Mouse (Mus musculus) gastrocnemius, postnatal 10 days (tissue): ENCODE measurements around the gene Kank1. TPM values are rescaled to one million over a fixed set of nuclear protein-coding genes. Genes with fewer than 3 reads are reported as not detected.
A peak's percentile ranks its signal among the peaks of the same experiment; 100 is the strongest.

Experiments used
- DNase-seq: peaks from one replicate; pipeline ENCODE4 v3.0.0; 2021; ENCODE audit warnings: mixed read lengths
- total RNA-seq, 2 experiments: library from RNA; stranded (reverse); gene quantifications; 2 replicates each; pipeline ENCODE4 v1.2.3; 2021

The Kank1 gene
- total RNA-seq, 2 experiments from 2014 or later: 18.0 to 25.9 TPM

DNA sequence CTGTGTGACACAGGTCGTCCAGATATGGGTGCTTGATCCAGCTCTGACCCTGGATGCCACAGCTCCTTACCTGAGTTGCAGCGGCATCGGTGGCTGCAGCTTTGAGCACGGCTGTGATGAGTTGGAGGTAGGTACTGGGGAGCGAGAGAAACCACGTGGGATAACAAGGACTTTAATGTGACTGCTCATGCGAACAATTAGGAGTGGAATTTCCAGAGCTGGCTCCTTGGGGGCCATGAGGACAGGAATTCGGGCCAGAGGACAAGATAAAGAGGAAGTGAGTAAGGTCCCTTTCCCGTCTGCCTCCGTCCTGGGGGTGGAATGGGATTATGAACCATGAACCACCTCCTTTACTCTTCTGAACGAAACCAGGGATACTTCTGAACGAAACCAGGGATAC, 129.8 kb downstream of the Kank1 start:
- DNase-seq: no peak

DNA sequence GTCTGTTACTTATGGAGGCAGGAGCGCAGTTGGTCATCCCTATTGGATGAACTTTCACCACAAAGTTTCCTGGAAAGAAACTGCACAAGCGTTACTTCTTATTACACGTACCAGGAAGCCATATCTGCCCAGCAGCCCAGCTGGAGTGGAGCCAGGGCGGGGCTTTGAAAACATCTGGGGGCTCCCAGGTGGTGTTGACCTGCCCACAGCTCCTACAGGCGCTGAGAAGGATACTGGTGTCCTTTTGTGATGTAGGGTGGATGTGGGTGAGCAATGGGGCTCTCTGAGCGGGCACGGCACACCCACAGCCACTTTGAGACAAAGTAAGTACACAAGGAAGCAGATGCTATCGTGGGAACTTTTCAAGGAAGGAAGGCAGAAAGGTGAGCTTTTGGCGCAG, 133.7 kb downstream of the Kank1 start:
- no peak for DNase-seq

DNA sequence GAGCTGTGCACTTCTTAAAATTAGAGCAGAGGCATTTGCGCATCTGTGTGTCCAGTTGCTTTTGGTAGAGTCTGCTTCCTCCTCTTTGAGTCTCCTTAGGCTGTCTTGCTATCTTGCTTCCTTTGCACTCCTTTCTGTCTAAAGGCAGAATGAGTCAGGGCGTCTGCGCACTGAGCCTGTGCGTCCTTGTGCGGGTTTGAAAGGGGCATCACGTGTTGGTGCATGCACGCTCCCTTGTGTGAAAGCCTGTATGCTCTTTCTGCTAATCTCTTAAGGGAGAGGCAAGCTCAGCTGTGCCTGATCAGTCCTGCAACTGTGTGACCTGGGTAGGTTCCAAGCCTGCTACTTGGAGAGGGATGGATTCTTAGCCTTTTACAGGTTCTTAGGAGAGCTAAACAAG, 136.0 kb downstream of the Kank1 start:
- no peak for DNase-seq

DNA sequence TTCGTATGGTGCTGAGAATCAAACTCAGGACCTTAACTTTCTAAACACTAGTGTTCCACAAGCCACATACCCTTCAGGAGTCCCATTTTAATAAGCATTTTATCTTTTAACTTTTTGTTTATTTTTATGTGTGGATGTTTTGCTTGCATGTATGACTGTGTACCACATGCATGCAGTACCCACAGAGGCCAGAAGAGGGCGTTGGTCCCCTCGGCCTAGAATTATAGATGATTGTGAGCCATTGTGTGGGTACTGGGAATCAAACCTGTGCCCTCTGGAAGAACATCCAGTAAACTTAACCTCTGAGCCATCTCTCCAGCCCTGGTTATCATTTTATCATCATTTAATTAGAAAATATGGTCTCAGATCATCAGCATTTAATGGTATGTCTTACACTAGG, 136.8 kb downstream of the Kank1 start:
- DNase-seq: no peak

DNA sequence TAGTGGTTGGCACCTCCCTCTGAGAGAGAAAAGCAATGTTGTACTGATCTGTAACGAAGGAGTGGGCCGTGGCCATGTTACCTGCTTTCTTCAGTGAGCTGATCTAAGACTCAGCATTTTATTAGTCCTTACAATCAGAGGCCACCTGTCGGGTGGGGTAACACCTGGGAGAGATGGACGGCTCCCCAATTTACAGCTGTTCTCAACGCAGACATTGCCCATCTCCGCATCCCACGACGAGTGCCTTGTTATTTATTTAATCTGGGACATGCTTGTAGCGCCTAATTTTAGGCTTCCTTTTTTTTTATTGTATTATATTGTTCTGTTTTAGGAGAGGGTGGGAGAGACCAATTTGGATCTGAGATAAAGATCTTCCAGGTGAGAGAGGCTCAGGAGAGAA, 137.4 kb downstream of the Kank1 start:
- no peak for DNase-seq

DNA sequence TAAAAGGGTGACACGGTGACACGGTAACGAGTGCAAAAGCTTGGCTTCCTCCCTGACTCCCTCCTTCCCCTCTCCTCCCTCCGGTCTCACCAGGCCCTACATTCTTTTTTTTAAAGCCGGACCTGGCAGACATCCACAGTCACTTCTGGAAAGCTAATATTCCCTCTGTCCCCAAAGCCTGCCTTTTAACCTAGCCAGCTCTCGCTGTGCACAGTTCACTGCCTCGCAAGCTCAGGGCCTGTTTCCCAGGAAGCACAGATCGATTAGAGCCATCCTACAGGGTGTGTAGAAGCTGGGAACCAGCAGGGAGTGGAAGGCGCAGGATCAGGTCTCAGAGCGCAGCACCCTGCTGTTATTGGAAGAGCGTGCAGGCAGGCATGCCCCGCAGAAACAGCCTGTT, 138.2 kb downstream of the Kank1 start:
- peak; percentile 65 for DNase-seq

DNA sequence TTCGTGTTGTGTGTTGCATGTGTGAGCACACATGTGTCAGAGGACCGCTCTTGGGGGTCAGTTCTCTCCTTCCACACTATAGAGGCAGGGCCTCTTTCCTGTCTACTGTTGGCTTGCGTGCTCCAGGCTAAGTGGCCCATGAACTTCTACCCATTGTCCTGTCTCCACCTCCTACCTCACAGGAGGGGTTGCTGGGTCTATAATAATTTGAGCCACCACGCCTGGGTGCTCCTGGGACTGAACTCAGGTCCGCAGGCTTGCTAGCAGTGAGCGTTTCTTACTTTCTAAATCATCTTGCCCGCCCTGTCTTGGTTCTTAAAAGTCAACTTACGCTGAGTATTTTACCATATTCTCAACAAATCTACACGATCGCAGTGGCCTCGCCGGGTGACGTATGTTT, 140.1 kb downstream of the Kank1 start:
- DNase-seq: no peak

DNA sequence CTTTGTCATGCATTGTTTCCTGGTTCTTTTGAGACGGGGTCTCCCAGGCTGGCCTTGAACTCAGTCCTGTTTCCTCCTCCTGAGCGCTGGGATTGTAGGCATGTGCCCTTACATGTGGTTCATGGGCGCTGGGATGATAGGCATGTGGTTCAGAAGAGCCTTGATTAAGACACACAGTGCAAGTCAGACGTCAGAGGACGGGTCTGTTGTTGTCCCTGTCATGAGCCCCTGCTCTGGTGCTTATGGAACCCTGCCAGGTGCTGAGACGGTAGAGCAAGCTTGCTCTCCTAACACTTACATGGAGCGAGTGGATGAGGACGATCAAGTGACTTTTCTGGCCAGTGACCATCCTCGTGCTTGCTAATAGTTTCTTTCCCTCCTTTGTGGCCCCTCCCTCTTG, 143.9 kb downstream of the Kank1 start:
- DNase-seq: no peak

DNA sequence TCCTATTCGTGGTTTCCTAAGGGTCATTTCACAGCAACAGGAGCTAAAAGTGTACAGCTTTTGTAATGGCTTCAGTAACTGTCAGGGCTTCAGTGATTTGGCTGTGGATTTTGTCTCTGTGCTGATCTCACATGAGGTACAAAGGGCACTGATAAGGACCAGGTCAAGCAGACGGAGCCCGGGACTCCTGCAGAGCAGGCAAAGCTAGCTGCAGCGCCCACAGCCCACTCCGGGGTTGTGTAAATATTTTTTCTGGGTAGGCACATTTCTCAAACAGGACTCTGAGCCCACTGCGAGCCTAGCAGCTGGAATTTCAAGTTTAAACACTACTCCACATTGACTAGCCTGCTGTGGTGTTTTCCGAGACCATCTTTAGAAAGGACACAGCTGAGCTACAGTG, 145.2 kb downstream of the Kank1 start:
- DNase-seq: no peak

DNA sequence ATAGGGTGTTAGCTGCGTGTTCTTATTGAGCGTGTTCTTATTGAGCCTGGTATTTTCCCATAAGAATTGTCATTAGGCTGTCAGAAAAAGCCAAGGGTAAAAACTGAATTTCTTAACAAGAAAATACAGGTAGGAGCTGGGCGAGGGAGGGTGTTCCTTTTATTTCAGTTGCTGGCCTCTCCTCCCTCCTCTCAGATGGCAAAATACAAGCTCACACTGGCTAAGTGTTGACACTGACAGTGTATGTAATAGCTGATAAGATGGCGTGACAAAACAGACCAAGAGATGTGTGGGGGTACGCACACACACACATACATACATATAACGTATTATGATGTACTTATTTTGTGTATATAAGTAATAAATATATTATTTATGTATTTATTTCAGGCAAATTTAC, 145.7 kb downstream of the Kank1 start:
- DNase-seq: no peak

DNA sequence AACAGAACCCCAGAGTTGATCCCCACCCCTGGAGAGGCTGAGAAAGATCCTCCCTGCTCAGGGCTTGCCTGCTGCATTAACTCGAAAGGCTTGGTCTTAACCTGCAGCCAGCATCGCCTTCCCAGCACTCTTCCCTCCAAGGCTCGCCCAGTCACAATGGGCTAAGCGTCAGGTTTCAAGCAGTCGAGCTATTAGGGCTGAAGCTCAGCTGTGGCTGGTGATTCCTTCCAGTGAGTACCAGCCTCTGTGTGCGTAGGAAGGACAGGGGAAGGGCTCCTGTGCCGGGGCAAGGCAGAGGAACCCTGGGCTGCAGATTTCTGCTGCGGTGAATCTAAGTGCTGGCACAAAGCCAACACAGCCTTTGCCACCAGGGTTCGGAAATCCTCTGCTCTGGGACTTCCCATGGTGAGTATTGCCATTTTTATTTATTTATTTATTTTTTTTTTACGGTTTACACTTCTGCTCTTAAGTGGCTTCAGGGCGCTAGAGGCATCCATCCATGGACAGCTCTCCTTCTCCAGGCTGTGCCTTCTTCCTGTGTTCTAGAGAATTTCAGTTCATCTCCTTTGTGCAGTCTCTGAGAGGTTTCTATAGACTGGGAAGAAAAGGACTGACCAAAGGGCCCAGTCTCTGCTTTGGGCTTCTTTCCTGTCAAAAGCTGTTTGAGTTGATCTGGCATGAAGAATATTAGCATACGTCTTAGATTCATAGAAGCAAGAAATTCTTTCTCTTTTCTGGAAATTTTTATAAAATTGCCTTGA, 146.8 kb downstream of the Kank1 start:
- DNase-seq: no peak

DNA sequence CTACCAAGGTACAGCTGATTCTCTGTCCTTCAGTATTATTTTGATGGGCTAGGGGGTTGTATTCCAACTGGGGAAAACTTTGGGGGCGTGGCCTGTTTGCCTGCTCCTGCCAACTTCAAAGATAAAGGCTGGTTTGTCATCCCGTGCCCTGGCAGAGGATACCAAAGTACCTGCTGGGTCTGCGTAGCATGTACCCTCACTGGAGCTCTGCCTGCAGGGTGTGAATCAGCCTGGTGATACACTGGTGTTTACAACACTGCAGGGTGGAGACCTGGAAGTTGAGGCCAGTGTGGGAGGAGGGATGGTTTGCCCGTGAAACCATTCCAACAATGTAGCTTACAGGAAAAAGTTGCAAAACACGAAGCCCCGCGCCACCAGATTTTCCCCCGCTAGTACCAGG, 149.2 kb downstream of the Kank1 start:
- DNase-seq: no peak

DNA sequence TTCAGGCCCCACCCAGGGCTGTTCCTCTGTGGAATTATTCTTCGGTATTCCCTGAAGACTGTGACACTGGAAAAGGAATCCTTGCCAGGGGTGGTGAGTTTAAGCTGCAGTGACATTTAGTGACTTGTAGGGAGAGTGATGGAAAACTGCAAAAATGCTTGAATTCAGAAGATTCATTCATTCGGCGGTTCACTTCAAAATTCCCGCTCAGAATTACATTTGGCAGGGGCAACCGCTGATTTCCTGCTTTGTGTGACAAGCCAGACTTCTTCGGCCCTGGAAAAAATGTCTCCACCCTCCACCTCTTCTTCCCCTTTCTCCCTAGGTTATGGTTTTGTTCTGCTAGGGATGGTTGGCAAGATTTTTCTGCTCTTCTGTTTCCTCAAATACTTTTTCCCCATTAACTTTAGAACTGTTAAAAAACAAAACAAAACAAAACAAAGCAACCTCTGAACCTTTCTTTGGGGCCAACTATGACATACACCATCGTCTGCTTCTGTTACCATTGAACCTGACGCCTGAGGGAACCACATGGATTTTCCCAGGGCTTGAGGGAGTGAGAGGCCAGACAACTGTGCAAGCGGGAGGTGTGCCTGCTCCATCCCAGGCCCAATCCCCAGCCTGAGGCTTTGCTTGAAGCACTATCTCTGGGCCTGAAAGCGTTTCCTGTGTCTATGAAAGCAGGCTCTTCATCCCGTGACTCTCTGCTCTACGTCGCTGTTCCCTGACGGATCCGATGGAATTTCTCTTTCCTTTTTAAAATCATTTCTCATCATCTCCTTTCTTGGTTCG, 150.1 kb downstream of the Kank1 start:
- no peak for DNase-seq

DNA sequence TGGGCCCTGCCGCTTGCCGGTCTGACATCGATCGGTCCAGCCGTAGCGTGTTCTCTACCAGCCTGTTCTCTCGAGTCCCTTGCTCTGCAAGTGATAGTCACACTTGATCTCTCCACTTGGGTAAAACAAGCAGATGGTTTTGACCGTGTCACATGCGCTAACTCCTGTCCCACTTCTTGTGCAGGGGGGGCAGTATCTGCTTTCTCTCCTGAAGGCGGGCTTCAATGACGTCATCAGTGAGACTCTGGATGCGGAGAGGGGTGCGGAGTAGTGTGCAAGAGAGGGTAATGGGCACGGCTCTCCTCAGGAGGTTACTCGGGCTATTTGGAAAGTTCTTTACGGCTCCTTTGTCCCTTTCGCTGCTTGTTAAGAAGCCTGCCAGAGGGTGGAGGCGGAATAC, 151.1 kb downstream of the Kank1 start:
- DNase-seq: no peak

DNA sequence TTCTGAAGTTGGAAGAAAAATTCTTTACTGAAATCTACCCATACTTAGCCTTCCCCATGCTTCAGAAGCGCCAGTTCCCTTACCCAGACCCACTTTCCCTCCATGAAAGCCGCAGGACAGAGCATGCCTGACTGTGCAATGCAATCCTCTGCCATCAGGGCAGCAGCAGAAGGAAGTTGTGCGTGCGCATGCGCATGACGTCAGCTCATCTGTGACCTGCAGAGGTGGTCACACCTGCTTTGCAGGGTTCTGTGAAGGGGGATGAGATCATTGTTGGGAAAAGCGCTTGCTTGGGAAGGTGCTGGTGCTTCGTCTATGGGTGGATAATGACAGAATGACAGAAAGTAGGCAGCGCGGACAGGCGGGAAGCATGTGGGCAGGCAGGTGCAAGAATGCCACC, 155.4 kb downstream of the Kank1 start:
- DNase-seq: no peak

DNA sequence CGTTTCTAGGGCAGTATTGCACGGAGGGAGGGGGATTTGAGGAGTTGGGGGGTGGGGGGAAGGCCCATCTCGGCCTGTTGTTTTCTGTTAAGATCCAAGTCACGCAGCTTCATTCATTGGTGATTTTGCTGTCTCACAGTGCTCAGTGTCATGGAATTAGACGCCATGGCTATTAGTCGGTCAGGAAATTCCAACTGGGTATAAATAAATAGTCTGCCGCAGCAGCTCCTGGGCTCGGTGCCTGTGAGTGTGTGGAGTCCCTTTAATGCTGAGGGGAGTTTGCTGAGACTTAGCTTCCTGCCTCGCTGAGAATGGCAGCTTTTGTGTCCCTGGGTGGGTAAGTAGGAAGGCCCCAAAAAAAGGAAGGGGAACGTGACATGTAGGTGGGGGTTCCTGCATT, 158.3 kb downstream of the Kank1 start:
- DNase-seq: peak; percentile 56

DNA sequence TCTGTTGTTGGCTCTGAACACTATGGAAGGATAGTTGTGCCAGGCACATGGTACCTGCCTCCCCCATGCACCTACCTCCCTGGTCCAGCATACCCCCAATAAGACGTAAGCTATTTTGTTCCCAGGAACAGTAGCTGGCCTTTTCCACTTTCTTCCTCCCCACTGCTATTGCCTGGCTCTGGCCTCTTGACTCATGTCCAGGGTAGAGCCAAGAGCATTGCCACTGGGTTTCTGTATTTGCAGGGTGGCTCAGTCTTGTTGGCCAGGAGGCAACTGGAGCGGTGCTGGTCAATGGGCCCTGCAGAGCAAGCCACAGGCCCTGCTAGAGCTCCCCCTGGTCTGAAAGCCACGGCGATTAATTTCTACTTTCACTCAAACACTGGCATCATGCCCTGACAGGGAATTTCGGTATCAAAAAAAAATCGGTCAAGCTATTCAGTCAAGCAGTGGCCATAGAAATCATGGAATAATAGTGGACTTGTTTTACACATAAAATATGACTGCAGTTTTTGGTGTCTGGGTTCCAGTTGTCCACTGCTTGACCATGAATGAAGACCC, 160.0 kb downstream of the Kank1 start:
- DNase-seq: no peak

DNA sequence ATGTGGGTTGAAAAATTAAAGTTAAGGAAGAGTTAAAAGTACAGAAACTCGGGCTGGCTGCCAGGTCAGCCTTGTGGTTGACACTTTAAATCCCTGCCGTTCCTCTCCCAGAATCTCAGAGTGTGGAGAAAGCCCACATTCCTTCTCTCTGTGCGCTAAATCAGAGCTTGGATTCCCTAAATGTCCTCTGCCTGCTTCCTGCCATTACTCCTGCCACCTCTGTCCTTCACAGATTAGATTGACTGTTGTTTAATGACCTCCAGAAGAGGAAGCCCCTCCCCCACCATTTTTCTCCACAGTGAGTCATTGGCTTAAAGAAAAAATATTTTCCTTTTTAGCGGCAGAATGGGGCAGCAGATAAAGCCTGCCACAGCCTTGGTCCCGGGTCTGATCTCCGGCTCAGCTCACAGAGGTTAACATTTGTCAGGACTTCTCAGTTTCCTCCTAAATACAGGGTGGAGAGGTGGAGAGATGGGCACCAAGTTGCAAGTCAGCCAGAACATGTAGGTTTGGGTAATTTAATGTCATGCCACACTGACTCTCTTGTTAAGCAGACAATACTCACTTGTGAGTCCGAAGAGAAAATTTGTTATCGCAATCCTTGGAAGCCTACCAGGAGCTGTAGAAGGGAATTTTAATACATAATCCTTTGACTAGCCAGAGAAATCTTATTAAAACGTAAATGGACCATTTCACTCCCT, 162.9 kb downstream of the Kank1 start:
- DNase-seq: no peak

DNA sequence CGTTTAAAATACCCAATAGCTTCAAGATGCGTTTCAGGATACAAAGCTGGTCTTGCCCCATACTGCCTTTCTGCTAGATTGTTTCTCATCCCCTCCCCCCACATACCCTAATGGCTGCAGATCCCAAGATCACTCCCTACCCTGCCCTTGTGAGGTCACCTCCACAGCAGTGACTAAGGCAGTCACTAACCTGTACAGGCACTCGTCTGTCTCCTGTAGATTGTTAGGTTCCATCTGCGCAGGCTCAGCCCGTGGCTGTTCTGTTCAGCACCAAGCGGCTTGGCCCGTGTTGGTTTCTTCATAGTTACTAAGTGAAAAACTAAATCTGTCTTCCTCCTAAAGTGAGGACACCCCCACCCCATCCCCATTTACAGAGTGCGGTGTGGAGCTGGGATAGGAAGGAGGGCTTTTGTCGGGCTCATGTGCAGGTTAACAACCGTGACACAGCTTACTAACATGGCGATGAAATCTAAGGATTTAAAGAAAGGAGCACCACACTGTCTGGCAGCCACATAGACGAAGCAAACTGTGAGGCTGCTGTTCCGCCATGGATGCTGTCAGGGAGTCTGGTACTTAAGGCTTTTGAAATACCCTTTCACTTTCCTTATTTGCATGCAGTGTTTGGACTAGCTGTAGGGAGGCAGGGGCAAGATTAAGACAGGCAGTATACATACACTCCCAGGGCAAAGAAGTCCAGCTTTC, 163.6 kb downstream of the Kank1 start:
- DNase-seq: no peak

DNA sequence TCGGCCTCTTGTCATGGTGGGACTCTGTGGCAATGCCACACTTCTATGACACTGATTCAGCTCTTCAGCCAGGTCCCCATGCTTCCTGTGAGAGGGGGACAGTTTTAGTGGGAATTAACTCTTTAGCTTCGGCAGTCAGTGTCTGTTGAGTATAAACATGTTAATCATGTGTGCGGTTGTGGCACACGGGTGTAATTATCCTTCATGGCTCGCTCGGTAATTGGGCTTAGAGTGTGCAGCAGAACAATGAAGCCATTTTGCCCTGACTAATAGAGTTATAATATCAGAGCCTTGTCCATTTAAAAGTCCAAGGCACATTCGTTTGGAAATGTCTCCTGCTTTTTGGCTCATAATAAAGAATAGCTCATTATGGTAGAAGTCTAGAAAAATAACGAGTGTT, 164.7 kb downstream of the Kank1 start:
- DNase-seq: no peak

DNA sequence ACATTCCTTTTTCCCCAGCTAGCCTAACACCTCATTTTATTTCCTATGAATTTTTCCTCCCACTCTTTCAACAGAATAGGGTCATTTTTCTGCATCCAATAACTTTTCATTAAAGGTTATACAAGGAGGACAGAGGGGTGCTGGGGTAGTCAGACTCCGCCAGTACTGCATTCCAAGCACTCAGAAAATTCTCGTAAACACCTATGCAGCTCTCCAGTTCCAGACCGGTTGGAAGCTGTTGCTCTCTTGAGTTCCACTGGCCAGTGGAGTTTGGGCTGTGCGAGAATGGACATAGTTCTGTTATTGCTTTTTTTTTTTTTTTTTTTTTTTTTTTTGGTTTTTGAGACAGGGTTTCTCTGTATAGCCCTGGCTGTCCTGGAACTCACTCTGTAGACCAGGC, 167.4 kb downstream of the Kank1 start:
- DNase-seq: no peak

DNA sequence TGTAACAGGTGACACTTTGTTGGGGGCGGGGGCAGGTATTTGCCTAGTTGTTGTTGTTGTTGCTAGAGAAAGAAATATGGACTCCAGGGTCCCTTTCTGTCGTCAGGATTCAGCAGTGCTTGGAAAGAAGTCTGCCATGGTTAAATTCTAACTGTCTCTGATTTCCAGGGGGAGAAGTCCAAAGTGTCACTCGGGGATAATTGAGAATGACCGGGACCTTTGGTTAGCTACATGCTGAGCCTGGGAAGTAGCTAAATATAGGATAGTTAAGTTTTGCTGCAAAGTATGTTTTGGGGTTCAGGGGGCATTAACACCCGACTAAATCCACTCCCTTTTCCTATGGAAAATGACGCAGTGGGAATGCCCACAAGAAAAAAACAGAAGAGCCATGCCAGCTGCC, 169.2 kb downstream of the Kank1 start:
- no peak for DNase-seq
